Mouse (Mus musculus) liver, embryonic 14.5 days (tissue): ENCODE measurements around the gene Kif1a.

Source experiments
- CTCF ChIP-seq: IDR thresholded peaks from 2 replicates; pipeline ENCODE4 v1.5.1; 2016; ENCODE audit warnings: antibody characterized with exemption, low read depth, control low read depth
- EP300 ChIP-seq: IDR thresholded peaks from 2 replicates; pipeline ENCODE4 v1.6.1; 2016; ENCODE audit warnings: antibody characterized with exemption, low read depth

- TF ChIP-seq EP300 (no peak), CTCF (no peak)
These were observed 50.5 kb downstream of the Kif1a start for GRCm38 (mm10) chr1:93051124-93051833.
